Mouse (Mus musculus) spleen, postnatal 10 days (tissue): ENCODE data around the gene Trpm8.

Experiments
- DNase-seq, 2 experiments: peaks; one replicate each; pipeline ENCODE4 v3.0.0; 2021 to 2022; ENCODE audit warnings: low spot score in 2 of 2

Gene Trpm8

DNA sequence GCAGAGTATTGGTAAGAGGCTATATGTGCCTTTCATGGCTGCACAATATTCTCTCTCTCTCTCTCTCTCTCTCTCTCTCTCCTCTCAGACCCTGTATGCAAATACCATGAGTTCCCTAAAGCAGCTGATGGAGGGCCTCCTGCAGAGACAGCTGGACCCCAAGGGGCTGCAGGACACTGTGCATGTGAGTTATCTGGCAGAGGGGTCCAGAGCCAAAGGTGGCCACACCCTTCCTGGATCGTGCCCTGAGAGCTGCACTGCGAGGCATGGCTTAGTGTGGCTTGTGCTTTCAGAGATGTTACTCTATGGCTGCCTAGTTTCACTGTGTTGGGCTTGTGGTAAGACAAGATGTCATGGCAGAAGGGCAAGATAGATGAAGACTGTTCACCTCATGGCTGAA lies 29.8 kb upstream of the Trpm8 start:
- no peak for DNase-seq

DNA sequence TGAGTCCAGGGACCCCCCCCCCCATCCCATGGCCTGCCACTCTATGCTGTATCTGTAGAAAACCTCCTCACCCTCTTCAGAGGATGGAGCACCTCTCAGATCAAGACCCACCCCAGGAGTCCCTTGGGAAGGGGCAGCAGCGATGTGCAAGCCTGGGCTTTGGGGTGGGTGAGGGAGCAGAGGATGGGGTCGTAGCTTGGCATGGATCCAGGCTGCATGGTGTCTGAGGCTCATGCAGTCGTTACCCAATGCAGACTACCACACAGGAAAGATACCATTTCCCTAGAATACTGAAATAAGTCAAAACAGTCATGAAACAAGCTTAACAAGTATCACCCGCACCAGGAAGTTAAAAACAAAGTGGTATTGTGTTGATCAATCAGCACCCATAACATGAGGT lies 28.8 kb upstream of the Trpm8 start:
- no peak for DNase-seq

DNA sequence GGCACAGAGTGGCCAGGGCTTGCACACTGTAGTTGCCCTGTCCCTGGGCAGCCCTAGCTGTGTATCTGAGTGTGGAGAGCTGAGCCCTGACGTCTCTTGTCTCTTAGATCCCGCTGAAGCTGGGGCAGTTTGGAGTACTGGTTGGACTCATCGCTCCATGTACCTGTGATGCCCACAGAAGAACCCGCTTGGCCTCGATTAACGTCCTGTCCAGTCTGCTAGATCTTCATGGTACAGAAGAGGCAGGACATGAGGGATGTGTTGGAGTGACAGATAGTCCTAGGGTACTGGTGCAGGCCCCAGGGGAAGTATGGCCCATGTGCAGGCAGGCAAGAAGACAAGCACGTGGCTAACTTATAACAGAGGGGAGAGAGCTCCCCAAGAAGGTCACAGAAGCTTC lies 27.9 kb upstream of the Trpm8 start:
- DNase-seq: no peak

- DNase-seq: no peak
Observed at GRCm38 (mm10) chr1:88250023-88250422, 27.4 kb upstream of the Trpm8 start.

GRCm38 (mm10) chr1:88253106-88253505 lies 24.4 kb upstream of the Trpm8 start:
- no peak for DNase-seq

- DNase-seq: no peak
Observed at GRCm38 (mm10) chr1:88253540-88253939, 23.9 kb upstream of the Trpm8 start.

GRCm38 (mm10) chr1:88254793-88255465 lies 22.5 kb upstream of the Trpm8 start:
- no peak for DNase-seq

DNA sequence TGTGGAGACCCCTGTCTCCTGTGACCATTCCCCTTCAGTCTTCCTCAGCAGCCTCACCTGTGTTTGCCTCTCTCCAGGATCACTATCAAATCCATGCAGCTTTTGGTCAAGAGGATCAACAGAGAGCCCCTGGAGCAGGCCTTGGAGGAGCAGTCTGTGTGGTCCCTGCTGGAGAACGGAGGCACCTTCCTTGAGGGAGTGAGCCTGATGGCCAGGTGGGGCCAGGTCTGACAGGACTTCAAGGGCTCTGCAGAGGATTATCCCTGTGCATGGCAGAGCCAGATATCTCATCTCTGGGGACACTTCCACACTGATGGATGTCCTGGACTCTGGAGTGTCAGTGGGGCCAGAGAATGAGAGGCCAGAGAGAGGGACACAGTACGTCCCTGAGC lies 22.0 kb upstream of the Trpm8 start:
- DNase-seq: no peak

- no peak for DNase-seq
Observed at GRCm38 (mm10) chr1:88255989-88256754, 21.3 kb upstream of the Trpm8 start.

DNA sequence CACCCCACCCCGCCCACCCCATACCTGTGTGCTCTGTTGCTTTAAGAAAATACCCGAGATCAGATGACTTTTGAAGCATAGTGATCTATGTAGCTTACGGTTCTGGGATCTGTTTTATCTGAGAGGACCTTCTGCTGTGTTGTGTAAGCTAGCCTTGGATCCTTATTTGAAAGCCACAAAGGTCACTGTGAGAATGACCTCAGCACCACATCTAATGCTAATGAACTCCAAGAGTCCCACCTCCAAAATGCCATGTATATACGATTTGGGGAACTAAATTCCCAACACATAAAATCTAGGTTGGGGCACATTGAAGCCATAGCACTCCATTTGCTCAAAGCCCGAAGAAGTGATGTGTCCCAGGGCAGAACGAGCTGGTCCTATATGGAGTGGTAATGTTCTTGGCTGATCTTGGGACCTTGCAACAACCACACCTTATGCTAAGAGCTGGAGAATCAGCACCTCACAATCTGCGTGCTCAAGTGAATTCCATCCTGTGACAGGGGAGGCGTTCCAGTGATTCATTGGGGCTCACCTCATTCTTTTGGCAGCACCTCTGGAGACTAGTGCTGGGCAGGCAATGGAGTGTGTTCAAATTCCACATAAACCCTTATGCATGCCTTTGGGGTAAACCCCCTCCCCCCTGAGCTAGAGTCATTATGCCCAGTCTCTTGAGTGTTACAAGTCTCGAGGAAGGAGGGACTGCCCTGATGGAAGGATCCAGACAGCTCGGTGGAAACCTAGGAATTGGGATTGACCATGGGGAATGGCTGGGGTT lies 20.4 kb upstream of the Trpm8 start:
- DNase-seq: no peak

- no peak for DNase-seq
Observed at GRCm38 (mm10) chr1:88257681-88258080, 19.8 kb upstream of the Trpm8 start.

GRCm38 (mm10) chr1:88258361-88258760 lies 19.1 kb upstream of the Trpm8 start:
- no peak for DNase-seq

- DNase-seq: no peak
Observed at GRCm38 (mm10) chr1:88258881-88259642, 18.4 kb upstream of the Trpm8 start.

DNA sequence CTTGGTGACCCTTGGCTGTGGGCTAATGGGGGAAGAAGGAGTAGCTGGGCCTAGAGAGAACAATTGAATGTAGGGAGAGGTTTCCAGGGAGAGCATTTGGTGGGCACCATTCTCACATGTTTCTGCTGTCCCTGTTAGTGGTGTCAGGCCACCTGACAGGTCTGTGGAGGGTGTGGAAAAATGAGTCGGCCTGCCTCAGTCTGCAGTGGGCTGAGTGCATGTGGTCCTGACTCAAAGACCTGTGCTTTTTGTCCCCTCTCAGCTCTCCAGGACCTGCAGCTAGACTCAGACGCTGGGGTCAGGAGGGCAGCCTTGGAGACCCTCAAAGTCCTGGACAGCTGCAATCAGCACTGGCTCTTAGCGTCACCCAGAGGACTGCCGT lies 17.8 kb upstream of the Trpm8 start:
- no peak for DNase-seq

GRCm38 (mm10) chr1:88260114-88260513 lies 17.3 kb upstream of the Trpm8 start:
- no peak for DNase-seq

GRCm38 (mm10) chr1:88260604-88261377 lies 16.7 kb upstream of the Trpm8 start:
- no peak for DNase-seq

DNA sequence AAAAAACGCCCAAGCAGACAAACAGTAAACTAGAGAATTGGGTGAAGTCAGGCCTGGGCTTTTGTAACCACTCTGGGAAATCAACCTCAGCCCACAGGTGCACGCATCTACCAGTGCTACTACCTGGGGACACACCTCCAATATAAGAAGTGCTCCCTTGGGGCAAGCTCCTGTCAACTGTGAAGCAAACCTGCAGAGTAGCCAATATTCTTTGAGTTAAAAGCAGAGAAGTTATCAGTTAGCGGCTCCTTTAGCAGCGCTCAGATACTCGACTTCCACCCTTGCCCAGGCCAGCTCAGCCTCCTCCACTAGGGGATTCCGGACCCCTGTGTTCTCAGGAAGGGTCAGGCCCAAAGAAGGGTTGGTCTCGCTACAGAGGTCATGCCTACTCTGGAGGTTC lies 15.8 kb upstream of the Trpm8 start:
- DNase-seq: no peak

DNA sequence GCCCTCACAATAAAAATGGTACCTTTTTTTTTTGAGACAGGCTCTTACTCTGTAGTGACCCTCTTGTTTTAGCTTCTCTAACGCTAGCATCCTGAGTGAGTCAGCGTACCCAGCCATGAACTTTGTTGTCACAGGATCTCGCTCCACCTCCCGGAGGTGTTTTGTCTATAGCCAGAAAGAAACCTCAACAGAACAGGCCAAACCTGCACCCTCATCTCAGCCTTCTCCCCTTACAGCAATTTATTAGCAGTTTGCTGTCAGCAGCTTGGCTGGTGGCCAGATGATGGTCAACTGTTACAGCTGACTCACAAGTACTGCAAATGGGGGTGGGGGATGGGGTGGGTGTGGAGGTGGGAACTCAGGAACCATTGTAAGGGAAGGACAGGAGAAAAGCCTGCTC lies 15.2 kb upstream of the Trpm8 start:
- no peak for DNase-seq

DNA sequence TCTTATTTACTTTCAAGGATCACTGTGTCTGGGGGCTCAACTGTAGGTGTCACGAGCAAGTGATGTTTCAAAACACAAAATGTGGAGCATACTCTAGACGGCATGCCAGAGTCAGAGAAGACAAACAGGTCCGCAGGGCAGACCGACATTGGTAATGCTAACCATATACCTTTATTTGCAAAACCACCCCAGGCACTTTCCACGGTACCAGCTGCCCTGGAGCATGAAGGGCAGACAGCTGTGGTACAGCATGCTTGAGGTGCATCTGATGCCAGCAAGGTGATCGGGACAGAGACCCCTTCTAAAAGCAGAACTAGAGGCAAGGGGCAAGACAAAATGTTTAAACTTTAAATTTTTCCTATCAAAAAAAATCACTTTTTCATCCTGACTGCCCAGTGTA lies 14.5 kb upstream of the Trpm8 start:
- no peak for DNase-seq

GRCm38 (mm10) chr1:88263778-88264177 lies 13.7 kb upstream of the Trpm8 start:
- no peak for DNase-seq

DNA sequence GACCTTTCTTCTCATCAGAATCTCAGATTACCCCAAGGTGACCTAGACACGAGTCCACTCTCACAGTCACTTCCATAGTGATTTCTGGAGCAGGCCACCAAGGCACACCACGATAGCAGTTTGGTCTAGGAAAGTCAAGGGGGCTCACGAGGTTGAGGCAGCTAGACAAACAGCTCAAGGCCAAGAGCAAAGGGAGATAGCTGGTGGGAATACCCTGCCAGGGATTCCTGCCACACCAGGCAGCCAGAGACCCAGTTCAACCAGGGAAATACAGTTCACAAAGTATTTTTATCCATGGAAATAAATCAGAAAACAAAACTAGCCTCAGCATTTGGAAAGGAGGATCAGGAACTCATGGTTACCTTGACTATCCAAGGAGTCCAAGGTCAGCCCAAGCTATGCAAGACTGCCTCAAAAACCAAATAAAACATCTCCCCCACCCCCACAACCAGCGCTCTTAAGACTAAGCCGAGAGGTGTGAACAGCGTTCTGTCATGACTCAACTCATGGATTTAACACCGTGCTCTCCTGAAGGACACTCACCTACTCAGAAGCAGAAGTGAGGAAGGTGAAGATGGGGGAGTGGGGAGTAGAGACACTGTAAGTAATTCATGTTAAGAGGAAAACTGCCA lies 13.1 kb upstream of the Trpm8 start:
- no peak for DNase-seq
